Mouse (Mus musculus): ENCODE measurements around the gene 1700061G19Rik.

The 1700061G19Rik gene

DNA sequence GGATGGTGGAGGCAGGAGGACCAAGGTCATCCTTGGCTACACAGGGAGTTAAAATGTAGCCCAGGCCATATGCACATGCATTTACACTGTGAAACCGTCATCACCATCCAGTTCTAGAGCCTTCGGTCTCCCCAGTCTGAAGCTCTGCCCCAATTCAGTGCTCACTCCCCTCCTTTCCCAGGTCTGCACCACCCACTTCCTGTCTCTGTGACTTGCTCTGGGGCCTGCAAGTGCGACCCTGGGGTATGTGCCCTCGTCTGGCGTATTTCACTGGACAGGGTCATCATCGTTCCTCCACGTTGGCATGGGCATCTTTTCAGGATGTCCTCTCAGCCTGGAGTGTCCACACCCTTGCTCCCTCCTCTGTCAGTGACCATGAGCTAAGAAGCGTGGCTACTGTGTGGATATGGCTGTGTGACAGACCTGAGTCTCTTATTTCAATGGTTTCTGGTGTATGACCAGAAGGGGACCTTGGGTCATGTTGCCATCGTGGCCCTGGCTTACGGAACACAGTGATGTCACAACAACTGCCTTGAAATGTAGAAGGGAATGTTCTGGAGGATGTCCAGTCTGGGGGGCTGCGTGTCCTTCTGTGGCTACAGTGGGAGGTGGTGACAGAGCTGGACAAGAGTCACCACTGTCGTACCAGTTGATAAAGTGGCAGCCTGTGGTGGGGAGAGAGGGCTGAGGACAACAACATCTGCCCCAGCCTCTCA lies at the start of gene 1700061G19Rik:
TSS of gene 1700061G19Rik (plus strand) at position 542 of the 716 bp plus-strand sequence.
- no peak for DNase-seq (ENCODE audit: low spot score)

DNA sequence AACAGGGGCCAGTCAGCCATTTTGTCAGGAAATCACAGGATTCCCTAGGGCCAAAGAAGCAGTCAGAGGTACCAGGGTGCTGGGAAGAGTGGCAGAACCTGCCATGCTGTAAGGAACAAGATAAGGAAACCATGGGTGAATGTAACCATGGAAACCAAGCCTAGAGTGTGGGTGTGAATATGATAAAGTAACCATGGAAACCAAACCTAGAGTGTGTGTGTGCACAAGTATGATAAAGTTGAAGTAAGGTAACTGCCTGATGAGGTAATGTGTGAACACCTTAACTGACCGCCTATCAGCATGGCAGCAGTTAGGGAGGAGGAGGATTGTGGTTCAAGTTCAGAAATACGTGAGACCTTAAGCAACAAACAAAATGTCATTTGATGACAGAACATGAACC lies 48.6 kb upstream of the 1700061G19Rik start:
- no peak for DNase-seq (ENCODE audit: low spot score)

DNA sequence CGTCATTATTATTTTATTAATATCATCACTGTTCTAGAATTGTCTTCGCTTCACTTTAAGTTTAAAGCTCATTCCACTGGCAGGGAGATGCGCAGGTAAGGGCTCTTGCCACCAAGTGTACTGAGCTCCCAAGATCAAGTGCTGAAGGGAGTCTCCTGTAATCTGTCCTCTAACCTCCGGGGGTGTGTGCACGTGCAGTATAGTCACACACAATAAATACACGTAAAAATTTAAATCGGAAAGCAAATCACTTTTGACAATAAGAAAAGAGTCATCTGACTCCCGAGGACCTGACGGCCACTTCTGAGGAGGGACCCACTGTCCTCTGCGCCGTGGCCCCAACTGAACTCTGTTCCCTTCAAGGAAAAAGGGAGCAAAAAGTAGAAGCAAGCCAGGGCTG lies 46.1 kb upstream of the 1700061G19Rik start:
- no peak for DNase-seq (ENCODE audit: low spot score)

DNA sequence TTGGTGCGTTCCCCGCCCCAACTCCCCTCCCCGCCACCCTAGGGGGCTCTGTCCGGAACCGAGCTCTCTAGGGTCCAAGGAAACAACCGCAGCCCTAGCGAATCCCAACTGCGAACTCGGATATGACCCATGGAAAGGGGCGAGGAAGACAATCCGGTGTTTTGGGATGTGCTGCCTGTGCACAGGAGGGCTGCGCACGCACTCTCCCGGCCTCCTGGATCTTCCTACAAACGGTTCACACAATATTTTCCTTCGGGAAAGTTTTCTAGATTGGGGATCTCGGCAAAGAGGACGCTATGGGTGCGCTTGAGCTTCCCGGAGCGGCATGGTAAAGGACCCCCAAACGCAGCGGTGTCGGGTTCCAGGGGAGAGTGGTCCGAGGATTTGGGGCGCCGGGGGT lies 45.5 kb upstream of the 1700061G19Rik start:
- peak; percentile 33 for DNase-seq (ENCODE audit: low spot score)

DNA sequence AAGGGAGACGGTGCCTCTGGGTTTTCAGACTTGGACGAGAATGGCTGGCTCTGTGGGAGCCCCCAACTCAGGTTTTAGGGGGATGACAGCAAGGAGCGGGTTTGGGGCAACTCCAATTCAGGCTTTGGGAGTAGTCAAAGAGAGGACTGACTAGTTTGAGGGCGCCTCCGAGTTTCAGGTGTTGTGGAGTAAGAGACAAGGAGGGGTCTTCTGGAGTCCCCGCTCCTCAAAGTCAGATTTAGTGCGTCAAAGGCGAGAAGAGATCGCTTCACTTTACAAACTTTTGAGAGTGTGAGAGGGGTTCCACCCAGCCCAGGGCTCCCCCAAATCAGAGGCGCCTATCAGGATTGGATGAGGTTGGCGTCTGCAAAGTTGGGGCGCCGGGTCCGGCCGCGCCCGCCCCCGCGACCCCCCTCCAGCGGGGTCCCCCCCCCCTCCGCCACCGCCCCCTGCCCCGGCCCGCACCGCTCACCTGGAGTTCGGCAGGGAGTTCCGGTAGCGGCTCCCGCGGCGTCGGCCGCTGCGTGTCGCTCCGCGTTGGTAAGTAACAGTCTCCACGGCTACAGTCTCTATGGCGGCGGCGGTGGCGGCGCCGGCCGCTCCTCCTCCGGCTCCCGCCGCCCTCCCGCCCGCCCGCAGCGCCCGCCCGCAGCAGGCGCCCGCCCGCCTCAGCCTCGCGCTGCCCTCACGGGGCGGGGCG lies 44.7 kb upstream of the 1700061G19Rik start, which contains the start of gene Rfx2:
TSS of gene Rfx2 (minus strand) at position 603 of the 700 bp plus-strand sequence.
- no peak for DNase-seq (ENCODE audit: low spot score)

DNA sequence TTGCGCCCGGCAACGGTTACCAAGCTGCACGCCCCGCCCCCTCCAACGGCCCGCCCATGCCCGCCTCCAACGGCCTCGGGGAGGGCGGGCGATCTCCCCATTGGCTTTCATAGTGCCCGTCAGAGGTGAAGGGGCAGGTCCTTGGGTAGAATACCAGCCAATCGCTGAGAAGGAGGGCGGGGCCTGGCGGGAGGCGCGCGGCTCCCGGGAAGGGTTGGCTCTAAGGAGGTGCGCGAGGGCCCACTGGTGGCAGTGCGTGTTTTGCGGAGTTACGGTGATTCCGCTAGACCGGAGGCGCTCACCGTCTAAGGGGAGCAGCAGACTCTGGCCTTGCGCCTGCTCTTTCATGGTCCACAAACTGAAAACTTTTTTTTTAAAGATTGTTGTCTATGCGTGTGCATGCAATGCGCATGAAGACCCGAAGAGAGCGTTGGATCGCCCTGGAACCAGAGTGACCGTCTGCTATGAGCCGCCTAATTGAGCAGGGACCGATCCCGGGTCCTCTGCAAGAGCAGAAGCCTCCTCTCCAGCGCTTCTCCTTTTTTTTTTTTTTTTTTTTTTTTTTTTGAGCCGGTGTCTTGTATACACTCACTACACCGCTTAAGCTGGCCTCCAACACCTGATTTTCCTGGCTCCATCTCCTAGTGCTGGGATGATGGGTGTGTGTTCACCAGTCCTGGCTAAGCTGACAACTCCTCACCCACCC lies 44.0 kb upstream of the 1700061G19Rik start:
- peak; percentile 99 for DNase-seq (ENCODE audit: low spot score)

DNA sequence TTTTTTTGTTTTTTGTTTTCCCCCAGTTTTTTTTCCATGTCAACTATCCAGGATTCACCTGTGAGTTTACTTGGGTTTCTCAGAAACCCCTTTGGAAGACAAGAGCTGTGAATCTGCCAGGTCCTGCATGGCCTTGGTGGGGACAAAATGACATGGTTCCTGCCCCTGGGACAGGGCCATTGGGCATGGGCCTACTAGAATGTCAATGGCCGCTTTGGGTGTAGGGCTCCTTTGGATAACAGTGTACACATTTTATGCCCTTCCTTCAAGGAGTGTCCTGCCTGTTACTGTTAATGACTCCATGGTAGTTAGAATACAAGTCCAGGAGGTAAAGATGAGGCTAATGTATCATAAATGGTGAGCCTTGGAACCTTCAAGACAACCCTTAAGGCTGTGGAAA lies 42.4 kb upstream of the 1700061G19Rik start:
- no peak for DNase-seq (ENCODE audit: low spot score)

DNA sequence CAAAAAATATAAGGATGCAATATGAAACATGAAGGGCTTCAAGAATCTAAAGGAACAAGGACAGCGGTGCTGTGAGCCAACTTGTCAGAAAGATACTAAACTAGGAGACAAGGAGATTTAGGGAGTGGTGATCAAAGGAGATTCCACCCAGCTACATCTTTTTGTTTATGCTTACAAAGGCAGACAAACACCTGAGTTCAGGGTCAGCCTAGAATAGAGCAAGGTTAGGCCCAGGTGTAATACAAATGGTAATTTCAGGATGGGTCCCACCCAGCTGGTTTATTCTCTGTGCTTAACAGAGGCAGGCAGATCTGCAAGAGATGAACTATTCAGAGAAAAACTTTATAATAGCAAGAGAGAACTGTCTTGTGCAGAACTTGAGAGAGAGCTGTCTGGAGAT lies 41.9 kb upstream of the 1700061G19Rik start:
- no peak for DNase-seq (ENCODE audit: low spot score)

DNA sequence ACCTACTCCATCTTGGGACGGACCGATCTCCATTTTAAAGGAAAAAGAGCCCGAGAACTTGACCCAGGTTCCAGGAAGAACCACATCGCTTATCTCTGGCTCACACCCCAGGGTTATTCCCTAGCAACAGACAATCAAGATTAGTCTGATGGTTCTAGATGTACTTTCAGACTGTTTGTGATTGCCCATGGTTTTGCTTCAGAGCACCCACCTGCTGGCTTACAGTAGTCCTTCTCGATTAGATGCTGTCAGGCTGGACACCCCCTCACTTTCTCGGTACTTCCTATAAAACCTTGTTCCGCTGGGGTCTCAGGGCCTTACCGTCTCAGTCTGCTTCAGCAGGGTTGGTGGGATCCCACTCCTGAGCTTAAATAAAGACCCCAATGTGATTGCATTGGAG lies 38.9 kb upstream of the 1700061G19Rik start:
- DNase-seq (ENCODE audit: low spot score), result no peak

DNA sequence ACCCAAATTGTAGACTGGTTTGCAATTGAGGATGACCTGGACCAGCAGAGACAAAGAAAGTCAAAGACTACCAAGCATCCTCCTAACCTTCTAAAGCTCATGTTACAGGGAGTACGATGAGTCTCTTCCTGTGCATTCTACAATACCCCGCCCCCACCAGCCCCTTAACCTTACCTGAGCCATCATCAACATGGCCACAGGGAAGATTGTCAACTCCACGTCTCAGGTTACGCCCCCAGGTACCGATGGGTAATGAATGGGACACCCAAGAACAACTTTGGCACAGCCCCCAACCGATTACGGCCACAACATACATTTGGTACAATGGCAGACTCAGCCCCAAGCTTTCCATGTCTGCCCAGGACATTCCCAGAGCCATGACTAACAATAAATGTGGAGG lies 34.8 kb upstream of the 1700061G19Rik start:
- no peak for DNase-seq (ENCODE audit: low spot score)

DNA sequence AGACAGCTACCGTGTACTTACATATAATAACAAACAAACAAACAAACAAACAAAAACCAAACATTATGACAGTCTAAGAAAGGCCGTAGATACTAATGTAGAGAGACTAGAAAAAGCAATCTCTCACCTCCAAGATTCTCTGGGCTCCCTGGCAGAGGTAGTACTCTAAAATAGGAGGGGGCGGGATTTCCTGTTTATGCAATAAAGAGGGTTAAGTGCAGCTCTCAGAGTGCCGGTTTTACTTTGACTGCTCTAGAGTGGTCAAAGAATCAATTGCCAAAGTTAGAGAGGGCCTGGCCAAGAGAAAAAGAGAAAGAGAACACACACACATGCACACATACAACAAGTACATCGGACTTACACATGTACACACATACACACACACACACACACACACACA lies 33.1 kb upstream of the 1700061G19Rik start:
- no peak for DNase-seq (ENCODE audit: low spot score)

DNA sequence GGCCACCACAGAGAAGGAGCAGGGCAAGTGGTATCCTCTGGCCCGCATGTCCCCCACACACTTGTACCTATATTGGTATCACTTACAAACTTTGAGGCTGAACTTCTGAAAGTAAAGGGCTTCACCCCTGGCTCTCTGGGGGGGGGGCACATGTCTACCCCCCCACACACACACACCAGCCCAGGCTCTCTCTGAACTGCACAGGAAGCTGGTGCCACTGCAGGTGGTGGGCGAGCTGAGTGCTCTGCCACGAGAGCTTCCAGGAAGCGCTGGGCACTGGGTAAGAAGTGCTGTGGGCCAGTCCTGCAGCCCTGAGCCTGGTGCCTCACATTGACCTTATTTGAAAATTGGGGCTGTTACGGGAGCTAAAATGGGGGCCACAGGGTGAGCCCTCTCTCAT lies 31.6 kb upstream of the 1700061G19Rik start:
- DNase-seq (ENCODE audit: low spot score), result no peak

DNA sequence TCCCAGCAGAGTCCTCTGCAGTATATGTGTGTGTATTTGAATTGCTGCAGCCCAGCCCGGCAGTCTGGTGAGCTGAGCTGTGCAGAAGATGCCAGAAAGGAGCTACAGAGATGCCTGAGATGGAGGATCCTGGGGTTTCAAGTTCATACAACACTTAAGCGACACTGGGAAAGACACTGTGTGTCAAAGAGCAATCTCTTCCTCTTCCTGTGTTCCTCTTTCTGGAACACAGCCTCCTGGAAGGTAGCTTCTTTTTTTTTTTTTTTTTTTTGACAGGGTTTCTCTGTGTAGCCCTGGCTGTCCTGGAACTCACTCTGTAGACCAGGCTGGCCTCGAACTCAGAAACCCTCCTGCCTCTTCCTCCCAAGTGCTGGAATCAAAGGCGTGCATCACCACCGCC lies 26.5 kb upstream of the 1700061G19Rik start:
- no peak for DNase-seq (ENCODE audit: low spot score)

DNA sequence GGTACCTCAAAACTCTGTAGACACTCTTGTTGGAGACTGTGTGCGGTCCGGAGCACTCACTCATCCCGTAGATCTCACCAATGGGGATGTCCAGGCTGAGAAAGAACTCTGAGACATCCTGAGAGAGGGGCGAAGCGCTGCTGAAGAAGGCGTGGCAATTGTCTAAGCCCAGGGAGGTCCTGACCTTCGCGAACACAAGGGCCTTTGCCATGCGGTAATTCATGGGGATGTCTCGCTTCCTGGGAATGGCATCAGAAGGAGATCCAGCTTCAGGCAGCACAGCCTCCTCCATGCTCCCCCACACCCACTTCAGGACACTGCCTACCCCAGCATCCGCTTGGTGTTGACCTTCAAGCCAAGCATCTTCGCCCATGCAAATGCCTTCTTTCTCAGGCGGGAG lies 25.6 kb upstream of the 1700061G19Rik start:
- no peak for DNase-seq (ENCODE audit: low spot score)

DNA sequence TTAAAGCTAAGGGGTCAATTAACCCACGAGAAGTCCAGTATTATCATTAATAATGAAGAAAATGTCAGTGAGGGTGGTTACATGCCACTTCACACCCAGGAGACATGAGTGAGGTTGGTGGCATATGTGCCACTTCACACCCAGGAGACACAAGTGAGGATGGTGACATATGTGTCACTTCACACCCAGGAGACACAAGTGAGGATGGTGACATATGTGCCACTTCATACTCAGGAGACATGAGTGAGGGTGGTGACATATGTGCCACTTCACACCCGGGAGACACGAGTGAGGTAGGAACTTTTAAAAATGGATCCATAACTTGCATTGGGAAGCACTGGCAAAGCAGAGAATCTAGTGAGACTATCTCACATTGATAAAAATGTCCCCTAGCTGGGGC lies 24.1 kb upstream of the 1700061G19Rik start:
- no peak for DNase-seq (ENCODE audit: low spot score)

DNA sequence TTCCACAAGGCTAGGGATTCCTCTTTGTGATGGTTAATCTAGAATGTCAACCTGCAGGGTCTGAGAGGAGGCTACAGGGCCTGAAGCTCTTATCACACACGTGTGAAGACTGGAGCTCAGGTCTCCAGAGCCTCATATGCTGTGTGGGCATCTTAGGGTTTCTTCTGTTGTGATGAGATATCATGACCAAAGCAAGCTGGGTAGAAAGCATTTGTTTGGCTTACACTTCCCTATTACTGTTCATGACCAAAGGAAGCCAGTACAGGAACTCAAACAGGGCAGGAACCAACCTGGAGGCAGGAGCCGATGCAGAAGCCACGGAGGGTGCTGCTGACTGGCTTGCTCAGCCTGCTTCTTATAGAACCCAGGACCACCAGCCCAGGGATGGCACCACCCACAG lies 19.9 kb upstream of the 1700061G19Rik start:
- DNase-seq (ENCODE audit: low spot score), result no peak

DNA sequence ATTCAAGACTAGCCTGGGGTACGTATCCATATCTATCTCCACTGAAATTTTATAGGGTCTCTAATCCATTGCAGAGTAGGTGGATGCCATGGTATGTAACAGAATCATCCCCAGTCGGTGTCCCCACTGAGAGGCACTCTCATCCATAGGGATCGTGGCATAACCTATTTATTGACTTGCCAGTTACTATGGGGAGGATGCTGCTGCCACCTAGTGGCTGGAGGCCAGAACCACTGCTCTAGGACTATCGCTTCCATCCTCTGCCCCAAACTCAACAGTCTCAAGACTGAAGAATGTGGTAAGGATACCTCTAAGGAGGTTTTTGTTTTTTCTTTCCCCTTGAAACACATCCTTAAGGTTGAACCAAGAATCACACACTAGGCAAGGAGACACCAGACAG lies 17.1 kb upstream of the 1700061G19Rik start:
- DNase-seq (ENCODE audit: low spot score), result peak; percentile 74

DNA sequence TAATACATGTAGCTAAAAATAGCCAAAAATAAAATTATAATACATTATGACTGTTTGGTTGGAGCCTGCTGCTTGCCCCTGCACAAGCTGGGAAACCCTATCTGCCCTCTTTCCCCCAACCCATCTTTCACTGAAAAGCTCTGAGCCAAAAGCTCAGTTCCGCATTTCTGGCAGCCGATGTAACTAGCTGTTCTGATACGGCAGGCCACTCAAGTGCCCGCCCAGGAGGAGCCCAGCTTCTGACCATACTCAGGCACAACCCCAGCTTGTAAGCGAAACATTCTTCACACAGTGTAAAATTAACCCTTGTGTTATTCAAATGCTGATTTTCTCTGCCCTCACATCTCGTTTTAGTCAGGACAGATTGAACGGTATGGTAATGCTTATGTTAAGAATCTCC lies 16.4 kb upstream of the 1700061G19Rik start:
- peak; percentile 25 for DNase-seq (ENCODE audit: low spot score)

DNA sequence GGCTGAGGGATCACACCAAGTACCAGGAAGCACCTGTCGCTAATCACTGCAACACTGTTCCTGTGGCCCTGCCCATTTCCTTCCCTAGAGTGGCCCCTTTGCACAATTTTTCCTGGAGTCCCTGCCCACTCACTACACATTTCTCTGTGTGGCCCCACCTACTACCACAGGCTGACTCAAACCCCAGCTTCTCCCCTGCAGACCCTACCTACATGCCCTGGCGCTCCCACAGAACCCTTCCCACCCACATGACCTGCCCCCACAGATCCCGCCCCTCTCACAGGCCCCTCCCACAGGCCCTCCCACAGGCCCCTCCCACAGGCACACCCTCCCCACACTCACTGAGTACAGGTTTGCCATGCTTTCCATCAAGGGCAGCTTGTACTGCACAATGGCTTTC lies 14.1 kb upstream of the 1700061G19Rik start:
- no peak for DNase-seq (ENCODE audit: low spot score)

DNA sequence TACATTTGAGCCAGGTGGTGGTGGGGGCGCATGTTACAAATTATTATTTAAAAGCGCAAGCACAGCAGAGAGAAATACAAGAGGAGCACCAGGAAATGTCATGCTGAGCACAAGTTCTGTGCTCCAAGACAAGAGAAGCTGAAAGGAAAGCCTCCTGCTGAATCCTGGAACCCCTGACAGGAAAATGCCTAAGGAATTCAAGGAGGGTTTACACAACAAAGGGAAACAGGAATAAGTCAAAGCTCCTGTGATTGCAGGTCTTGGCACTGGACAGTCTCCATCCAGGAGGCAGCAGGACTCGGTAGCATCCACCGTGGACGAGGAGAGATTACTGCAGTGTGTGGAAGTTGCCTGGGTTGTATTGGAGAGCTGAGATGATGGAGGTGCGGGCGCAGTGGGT lies 9.2 kb upstream of the 1700061G19Rik start:
- DNase-seq (ENCODE audit: low spot score), result no peak

DNA sequence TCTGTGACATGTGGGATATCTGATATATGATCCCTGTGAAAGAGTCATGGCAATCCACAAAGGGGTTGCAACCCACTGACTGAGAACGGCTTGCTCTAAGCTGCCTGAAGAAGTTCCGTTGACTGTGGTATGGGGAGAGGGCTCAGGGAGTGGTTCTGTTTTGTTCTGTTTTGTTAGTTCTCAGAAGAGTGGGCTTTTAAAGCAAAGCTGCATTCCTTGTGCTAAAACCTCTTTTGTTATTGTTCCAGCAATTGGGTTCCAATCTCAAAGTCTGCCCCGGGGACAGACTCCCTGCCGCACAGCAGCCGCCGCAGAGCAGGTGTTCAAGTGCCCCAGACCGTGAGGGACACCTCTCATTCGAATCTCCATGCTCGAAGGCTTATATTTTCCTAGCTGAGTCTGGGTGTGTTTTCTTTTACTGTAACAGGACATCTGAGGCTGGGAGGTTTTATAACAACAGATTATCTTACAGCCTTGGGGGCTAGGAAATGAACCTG lies 5.7 kb upstream of the 1700061G19Rik start:
- DNase-seq (ENCODE audit: low spot score), result no peak

DNA sequence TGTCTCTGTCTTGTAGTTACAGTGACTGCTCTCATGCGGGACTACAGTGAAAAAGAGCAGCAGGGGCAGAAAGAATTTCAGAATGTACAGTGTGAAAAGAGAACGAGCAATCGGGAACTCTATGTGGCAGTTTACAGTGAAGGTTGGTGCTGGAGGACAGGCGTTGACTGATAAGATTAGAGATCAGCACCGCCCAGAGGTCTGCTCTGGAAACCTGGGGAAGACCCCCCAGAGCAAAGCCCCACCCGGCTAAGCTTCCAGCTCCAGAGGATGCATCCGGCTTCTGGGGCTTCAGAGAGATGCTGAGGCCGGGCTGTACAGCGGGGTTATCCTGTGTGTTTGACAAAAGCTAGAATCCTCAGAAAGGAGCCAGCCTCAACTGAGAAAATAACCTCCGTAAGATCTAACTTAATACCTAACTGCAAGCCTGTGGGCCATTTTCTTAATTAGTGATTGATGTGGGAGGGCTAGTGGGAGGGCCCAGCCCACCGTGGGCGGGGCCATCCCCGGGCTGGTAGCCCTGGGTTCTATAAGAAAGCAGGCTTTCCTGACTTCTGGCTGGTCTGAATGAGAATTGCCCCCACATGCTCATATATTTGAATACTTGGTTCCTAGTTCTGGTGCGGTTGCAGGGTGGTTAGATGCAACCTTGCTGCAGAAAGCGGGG lies 4.9 kb upstream of the 1700061G19Rik start:
- DNase-seq (ENCODE audit: low spot score), result no peak

All from urinary bladder, postnatal 14 days (tissue).